Mouse (Mus musculus): Measurements from ENCODE around the gene Zfp507.

The Zfp507 gene

DNA sequence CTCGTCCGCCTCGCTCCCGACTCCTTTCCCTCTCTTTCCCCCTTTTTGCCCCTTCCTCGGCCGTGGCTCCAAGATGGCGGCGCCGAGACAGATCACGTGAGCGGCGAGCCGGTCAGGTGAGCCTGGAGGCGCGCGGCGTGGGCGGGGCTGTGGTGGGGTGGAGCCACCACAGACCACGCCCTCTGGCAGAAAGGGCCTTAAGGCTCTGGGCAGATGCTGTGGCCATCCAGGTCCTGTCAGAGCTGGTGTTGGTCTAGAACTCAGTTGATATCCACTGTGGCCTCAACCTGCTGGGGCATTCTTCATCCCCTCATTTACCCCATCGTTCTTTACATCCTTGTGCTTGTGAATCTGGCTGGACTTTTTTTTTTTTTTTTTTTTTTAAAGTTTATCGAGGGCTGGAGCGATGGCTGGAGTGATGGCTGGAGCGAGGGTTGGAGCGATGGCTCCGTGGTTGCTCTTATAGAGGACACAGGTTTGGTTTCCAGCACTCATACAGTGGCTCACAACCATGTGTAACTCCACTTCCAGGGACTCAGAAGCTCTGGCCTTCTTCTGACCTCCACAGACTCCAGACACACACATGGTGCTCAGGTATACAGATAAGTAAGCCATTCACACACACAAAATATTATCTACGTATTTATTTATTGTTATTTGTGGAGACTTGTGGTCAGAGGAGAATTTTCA lies at the start of gene Zfp507:
Gene Zfp507, minus strand, starts transcription at position 98 of the 690 bp plus-strand sequence.
- DNase-seq, result peak; percentile 92 to 94

DNA sequence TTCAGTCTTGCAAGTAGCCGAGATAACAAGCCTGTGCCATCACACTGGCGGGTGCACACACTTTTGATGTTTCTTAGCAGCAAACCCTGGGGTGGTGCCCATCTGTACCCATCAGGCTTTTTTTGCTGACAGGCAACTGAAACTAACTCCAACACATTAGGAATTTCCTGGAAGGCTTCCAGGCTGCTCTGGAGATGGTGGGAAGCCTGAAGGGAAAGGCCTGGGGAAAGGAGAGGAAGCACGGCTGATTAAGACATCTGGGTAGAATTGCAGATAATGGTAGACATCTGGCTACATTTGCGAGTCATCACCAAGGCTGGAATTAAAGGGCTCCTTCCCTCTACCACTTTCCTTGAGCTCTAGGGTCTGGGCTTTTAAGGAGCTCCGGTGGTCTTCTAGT lies 47.6 kb upstream of the Zfp507 start:
- no peak for DNase-seq

DNA sequence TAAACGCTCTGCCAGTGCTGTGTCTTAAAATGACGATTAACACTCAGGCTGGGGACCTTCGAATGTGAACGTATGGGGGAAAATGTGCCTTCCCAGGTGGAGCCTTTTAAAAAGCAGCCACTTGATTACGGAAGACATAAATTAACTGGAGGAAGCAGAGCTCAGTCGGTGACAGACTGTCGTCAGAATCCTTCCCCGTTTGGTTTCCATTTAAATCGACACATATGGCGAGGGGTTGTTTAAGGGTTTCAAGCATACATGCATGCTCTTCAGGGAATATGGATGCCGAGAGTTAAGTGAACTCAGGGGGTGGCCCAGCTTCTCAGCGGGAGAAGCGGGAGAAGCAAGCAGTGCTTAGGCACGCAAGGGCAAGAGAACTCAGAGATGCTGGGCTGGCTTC lies 45.7 kb upstream of the Zfp507 start:
- no peak for DNase-seq

DNA sequence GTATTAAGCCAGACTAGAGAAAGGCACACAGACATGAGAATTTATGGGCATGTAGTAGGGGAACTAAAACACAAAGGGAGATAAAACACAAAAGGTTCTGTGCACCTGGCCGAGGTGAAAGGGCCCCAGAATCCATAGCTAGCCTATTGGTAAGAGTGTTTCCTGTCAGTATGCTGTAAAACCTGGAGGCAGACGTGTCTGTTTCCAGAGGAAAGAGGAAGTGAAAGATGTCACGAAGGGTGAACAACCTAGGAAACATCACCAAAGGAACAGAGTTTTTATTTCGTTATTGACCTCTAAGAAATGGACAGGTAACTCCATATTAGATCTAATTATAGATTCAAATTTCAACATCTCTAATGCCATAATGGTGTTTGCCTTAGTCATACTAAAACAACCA lies 37.7 kb upstream of the Zfp507 start:
- no peak for DNase-seq

DNA sequence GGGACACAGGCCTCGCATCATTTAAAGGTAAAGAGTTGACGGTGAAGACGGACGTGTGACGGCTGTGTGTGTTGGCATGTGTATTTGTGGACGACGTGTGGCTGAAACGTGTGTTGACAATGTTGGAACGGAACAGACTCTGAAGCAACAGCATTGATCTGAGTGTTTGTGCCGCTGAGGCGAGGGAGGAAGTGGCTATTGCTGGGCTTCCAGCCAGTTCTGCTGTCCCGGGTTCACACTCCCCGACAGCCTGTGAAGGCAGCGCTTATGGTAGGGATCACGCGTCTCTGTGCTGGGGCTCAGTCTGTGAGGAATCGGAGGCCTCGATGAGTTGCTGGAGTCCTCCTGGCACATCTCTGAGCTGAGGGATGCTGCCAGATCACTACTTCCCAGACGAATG lies 34.0 kb upstream of the Zfp507 start:
- peak; percentile 21 to 22 for DNase-seq

DNA sequence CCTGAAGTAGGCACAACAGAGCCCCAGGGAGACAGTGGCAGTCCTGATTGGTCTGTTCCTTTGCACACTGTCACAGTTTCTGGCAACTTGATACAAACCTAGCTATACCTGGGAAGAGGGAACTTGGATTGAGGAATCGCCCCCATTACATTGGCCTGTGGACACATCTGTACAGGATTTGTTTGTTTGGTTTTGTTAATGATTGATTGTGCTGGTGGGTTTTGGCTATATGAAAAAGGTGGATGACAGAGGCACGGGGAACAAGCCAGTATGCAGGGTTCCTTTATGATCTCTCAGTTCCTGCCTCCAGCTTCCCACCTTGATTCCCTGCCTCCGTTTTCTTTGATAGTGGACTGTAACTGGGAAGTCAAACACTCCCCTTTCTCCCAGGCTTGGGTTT lies 33.6 kb upstream of the Zfp507 start:
- DNase-seq, result no peak

DNA sequence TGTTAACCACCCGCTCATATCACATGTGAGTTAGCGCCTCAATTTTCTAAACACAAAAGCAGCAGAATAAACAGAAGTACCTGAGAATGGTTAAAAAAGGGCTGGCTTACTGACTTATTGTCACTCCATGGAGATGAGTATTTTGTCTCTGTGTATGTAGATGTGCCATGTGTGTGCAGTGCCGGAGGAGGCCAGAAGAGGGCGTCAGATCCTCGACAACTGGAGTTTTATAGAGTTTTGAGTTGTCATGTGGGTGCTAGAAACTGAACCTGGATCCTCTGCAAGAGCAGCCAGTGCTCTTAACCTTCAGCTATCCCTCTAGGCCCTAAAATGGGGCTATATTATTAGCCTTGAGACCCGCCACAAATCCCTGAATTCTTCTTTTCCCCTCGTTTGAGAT lies 27.3 kb upstream of the Zfp507 start:
- DNase-seq, result no peak

DNA sequence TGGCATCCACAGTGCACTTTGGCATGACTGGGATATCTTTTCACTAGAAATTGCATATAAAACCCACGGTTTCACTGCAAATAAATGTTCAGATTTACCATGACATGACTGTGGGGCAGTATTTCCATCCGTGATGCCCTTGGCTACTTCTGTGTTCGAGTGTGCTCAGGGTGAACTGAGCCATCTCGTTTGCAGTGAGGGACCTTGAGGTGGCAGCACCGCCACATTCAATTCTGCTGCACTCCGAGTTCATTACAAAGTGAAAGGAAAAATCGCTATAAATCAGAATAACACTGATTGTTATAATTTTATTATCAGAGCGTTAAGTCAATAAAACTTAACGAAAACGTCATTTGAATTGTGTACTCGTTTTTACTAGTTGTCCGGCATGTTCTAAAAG lies 21.1 kb upstream of the Zfp507 start:
- DNase-seq, result no peak

DNA sequence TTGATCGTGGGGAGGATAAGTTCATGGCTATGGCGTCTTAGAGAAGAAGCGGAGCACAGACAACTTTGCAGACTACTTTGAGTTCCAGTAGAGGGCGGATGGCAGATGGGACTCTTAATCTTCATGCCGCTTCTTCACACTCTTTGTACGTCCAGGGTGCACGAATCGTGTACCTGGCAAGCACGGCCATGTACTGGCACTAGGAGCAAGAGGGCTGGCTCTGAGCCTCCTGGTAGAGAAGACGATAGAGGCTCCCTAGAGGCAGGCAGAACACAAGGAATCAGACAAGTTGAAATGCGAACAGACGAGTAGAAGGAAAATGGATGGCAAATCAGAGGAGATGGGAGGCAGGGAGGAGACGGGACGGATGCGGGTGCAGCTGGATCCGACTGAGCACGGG lies 19.5 kb upstream of the Zfp507 start:
- no peak for DNase-seq

DNA sequence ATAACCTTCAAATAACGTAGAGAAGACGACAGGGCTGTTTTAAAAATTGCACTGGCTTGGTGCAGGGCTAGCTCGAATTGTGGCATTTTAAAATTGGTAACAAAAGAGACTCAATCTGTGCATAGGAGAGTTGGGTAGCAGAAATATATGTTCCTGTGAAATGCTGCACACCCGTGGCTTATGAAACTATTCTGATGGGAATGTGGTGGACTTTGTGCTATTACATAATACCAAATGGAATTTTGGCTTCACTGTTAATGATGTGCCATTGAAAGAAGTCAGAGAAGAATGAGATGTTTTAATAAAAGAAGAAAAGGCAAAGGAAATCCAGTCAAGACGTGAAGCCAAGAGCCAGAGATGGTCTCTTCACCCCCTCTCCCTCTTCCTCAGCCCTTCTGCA lies 18.6 kb upstream of the Zfp507 start:
- DNase-seq, result no peak

DNA sequence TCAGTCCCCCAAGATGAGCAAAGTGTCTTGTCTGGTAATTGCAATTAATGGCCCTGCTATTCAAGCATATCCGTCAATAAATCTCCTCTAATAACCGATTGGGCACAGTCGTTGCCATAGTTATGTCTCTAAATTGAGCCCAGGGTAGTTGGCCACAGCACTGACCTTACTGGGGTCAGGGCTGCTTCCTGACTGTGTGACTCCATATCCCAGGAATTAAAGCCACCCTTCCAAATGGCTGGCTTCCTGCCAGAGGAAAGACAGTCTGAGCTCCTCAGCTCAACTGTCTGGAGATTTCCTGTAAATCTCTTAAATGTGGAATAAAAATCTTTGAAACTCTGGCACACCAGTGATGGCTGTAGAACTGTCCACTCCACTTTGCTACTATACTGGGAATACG lies 16.7 kb upstream of the Zfp507 start:
- no peak for DNase-seq

DNA sequence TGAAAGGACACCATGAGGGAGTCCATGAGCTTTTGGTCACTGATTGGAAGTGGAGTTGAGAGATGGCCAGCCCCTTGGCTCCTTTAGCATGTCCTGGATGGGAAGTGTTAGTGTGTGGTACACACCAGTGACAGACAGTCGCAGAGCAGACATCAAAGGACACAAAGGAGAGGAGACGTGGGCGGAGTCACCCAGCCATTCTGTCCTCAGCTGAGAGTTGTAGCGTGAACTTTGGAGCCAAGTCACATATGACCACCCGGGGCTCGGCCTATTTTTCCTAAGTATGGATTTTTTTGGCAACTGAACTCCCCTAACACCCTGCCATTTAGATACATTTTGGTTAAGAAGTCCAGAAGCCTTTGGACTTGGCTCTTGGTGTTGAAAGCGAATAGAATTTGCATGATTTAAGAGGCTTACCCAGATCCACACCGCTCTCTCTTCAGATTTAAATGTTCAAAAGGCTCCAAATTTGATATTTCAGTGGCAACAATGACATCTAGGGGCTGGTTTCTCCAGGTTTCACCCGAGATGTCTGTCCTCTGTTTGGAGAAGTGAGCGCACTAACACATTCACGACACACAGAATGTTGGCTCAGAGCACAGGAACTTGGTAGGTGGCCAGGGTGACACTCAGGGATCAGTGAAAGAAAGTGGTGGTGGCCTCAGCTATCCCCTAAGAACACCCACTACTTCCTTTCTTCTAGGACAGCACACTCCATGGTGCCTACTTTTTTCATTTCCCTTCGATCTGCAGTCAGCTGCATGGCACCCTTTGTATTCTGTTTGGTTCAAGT lies 12.2 kb upstream of the Zfp507 start:
- DNase-seq, result peak in 1 of 2 experiments; percentile 10

DNA sequence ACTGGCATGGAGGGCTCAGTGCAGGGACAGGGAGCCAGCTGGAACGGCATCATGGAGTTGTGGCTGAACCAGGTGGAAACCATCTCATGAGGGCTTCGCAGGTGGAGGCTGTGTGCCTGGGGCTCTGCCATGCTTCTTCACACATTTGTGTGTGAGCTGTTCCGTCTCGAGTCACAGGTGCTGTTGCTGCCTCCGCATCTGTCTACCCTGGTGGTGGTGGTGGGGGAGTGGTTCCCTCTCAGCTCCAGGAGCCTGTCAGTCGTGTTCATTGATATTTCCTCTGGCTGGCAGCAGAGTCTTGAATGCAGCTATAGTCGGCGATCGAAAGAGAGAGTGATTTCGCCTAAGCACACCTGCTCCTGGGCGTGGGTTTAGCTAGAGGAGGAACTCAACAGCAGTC lies 10.5 kb upstream of the Zfp507 start:
- no peak for DNase-seq

DNA sequence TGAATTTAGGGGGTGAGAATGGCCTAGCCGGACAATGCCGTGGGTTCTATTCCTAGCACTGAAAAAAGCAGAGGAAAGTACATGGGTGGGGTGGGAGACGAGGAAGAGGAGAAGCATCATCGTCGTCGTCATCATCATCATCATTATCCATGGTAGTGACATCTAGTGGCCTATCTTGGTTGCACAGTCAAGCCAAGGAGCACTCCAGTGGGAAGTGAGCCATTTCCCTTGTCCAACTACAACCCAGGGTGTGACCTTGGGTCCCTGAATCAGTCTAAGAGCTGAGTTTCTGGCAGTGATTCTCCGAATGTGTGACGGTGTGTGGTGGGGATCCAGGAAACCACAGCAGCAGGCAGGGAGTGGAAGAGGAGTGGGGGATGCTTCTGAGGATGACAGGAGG lies 7.9 kb upstream of the Zfp507 start:
- DNase-seq, result peak; percentile 24 to 33

DNA sequence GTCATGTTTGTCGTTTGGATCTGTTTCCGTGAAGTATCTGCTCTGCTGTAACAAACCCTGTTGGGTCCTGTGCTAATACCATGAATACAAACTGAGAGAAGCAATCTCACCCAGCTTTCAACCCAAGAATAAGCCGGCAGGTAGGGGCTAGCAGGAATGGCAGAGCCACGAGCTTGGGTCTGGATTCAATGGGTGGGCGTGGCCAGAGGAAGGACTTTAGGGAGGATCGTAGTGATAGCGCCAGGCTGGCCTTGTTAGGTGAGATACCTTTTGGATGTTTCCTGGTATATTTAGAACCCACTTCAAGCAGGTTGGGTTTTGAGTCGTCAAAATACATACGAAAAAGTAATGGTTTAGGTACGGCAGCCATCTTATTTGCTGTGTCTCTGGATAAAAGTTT lies 1.4 kb upstream of the Zfp507 start:
- no peak for DNase-seq

DNA sequence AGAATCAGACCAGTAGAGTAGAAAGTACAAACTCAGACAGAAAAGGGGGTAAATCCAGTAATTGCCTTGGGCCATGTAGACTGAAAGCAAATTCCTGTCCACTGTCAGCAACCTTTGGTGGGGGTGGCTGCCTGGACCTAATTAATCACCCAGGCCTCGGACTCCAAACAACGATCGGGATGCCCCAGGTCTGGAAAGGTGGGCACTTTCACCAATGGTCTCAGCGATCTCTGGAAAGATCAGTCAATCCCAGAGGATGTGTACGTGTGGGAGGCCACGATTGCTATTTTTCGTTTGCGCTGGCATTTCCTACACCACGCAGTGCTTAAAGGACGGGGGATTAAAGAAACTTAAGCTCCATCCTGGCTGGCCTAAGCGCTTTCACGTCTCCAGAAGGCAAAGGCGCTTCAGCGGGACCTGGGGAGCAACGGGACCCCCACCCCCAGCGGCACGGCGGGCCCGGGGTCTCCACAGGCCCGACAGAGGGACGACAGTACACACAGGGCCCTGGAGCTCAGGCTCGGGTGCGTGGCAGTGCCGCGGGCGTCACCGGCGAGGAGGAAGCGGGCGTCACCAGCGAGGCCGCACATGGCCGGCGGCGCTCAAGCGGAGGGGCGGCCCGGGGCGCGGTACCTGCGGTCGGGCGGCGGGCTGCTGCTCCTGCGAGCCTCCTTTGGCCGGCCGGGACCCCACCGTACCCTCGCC lies 450 bp downstream of the Zfp507 start:
- DNase-seq, result peak in 1 of 2 experiments; percentile 32

DNA sequence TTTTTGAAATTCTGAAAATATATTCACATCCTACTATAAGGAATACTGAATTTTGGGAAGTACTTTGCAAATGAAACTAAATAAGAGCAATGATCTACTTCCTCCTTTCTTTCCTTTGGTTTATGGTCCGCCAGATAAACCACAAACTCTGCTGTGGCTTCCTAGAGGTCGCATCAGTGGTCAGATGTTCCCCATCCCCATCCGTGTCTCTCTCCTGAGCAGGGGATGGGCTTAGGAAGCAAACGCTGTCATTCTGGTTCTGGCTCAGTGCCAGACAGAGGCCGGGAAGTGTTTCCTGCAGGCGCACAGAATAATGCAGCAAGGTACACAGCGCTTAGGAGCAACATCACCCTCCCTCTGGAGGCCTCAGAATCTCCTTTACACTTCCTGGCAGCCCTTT lies 6.7 kb downstream of the Zfp507 start:
- DNase-seq, result no peak

DNA sequence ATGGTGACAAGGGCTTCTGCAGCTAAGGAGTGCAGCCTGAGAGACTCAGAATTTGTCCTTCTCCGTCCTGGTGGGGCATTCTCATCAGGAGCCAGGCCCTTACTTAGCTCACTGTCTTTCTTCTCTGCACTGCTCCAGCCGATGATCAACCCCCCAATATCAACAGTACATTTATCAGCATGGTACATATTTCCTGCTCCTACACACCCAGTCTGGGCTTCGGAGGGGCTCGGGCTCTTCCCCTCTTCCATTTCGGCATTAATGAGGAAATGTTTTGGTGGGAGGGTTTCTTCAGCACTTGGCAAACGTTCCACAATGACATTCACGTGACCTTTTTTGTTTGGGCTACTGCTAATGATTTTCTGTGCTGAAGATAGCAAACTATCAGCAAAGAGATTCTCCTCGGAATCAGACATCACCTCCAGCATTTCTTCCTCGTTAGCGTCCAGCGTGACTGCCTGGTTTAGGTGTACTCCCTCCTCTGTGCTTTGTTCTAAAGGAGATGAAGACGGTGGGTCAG lies 8.6 kb downstream of the Zfp507 start:
- no peak for DNase-seq

DNA sequence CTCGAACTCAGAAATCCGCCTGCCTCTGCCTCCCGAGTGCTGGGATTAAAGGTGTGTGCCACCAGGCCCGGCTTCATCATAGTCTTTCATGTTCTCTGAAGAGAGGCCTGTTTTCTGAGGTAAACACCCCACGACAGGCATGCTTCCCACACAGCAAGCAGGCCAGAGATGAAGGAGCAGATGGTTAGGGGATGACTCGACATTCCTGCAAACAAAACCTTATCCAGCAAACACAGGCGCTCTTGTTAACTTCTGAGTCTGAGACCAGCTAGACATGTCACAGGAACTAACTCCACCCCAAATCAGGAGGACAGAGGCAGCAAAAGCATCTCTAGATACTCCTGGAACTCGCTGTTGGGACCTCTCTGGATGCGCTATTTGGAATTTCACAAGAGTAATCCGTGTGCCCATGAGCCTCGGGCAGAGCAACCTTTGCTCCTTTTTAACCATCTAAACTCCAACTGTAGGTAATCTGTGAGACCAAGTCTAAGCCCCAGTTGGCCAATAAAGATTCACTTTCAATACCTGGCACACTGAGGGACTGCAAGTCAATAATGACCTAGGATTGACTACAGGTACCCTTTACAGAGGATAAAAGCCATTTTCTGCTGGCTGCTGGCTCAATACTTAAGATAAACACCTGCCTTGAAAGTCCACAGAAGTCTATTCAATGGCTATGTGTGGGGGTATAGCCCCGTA lies 10.5 kb downstream of the Zfp507 start:
- no peak for DNase-seq

DNA sequence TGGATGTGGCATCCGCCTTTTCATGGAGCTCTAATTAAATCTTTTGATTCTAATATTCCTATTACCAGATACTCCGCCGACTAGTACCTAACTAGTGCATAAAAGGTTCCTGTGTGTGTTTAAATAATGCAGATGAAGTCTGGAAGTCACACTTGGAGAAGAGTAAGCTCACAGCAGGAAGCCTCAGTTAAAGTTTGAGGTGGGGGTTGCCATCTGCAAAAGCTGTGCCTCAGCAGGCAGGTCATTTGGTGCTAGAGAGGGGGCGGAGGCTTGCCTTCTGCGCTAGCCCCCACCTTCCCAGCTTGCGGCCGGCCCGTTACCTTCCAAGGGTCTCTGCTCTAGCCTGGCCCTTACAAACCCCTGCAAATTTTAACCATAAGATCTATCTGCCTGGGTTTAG lies 11.9 kb downstream of the Zfp507 start:
- no peak for DNase-seq

DNA sequence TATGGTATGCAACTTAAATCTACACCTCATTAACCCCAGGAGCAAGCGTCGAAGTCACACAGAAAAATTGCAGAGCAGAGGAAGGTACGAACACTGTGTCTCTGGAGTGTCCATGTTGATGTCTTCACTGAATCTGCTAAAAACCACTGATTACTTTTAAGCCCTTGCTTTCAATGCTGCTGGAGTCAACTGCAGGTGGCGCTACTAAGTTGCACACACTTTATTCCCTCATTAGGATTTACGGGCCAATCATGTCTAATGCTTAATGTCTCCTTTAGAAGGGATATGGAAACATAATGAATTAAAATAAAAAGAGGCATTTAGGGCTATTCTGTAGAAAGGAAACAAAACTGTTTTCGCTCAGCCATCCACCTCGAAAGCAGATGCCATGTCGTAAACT lies 12.6 kb downstream of the Zfp507 start:
- peak; percentile 22 to 46 for DNase-seq

DNA sequence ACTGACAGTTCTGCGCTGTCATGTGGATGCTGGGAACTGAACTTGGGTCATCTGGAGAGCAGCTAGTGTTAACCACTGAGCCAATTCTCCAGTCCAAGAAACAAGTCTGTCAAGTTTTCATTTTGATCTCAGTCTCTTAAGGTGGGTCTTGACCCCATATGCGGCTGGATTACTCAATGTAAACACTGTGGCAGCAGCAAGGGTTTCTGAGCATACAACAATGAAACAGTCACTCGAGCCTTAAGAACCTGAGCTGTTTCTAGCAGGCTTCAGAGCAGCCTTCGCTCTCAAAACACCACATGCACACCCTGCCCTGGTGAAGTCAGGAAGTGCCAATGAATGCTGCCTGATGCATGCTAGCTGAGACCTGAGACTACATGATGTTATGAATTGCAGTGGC lies 17.2 kb downstream of the Zfp507 start:
- no peak for DNase-seq

DNA sequence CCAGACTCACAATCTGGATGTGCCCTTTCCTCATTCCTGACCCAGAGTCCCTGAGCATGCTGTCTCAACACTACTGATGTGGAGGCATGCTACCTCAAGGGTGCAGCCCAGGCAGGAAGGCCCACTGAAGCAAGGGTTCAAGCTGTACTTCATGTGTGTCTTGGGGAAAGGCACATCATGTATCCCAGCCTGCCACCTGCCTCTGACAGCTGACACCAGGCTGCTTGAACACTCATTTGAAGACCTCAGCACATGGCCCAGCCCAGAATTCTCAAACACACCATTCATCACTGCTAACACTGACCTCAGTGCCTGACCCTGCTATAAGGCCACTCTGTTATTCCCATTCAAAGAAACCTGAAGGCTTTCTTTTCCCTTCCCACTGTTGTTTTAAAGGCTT lies 20.6 kb downstream of the Zfp507 start:
- DNase-seq, result no peak

Measured in cerebellum, postnatal 14 days (tissue).